Mouse (Mus musculus) thymus, adult 2 months (tissue): ENCODE results near the gene Pccb. TPM values are rescaled to one million over a fixed set of nuclear protein-coding genes. Genes with fewer than 3 reads are reported as not detected.

Source experiments
- DNase-seq: peaks from one replicate; pipeline ENCODE4 v3.0.0; 2021
- H3K27ac ChIP-seq: fragments of 200-500 bp; 2 replicates; pipeline ENCODE4 v1.5.1; 2012; ENCODE audit warnings: low read length, control low read depth; ENCODE audit not compliant: control insufficient read depth, insufficient read depth
- H3K27me3 ChIP-seq: fragments of 200-500 bp; 2 replicates; pipeline ENCODE4 v1.6.1; 2012; ENCODE audit warnings: mild to moderate bottlenecking, low read length, moderate library complexity, mixed read lengths; ENCODE audit not compliant: control insufficient read depth, insufficient read depth
- H3K36me3 ChIP-seq: fragments of 200-500 bp; 2 replicates; pipeline ENCODE4 v1.6.1; 2012; ENCODE audit warnings: mild to moderate bottlenecking, low read length, moderate library complexity; ENCODE audit not compliant: control insufficient read depth, insufficient read depth
- H3K4me1 ChIP-seq: fragments of 200-500 bp; replicated peaks from 2 replicates; pipeline ENCODE4 v1.6.1; 2012; ENCODE audit warnings: low read length; ENCODE audit not compliant: control insufficient read depth, insufficient read depth
- H3K4me3 ChIP-seq: fragments of 200-500 bp; 2 replicates; pipeline ENCODE4 v1.5.1; 2012; ENCODE audit warnings: mild to moderate bottlenecking, low read length, control low read depth, moderate library complexity; ENCODE audit not compliant: control insufficient read depth, insufficient read depth
- CTCF ChIP-seq: fragments of 200-500 bp; IDR thresholded peaks from 2 replicates; pipeline ENCODE4 v1.5.1; 2012; ENCODE audit warnings: mild to moderate bottlenecking, control low read depth, low read length, moderate library complexity, borderline replicate concordance; ENCODE audit not compliant: control insufficient read depth, poor library complexity, insufficient read depth; ENCODE audit errors: extremely low read depth
- POLR2A ChIP-seq: fragments of 200-500 bp; IDR thresholded peaks from 2 replicates; pipeline ENCODE4 v1.6.1; 2012; ENCODE audit warnings: mild to moderate bottlenecking, low read length, control low read depth, moderate library complexity; ENCODE audit not compliant: control insufficient read depth, poor library complexity, insufficient read depth; ENCODE audit errors: extremely low read depth
- WGBS: fragments of 180-500 bp; shearing (Covaris S2); methylation state at CpG from one replicate; pipeline ENCODE4 v1.1.7; 2018; 5-methylcytosine and 5-hydroxymethylcytosine counted together
- polyA plus RNA-seq: library from polyadenylated mRNA; depleted of rRNA; stranded (reverse); fragments of >200 nt; gene quantifications from 2 replicates; pipeline ENCODE4 v1.2.3, GENCODE M21; 2012

Pccb gene
- polyA plus RNA-seq, 1 experiment = 43.8 TPM

DNA sequence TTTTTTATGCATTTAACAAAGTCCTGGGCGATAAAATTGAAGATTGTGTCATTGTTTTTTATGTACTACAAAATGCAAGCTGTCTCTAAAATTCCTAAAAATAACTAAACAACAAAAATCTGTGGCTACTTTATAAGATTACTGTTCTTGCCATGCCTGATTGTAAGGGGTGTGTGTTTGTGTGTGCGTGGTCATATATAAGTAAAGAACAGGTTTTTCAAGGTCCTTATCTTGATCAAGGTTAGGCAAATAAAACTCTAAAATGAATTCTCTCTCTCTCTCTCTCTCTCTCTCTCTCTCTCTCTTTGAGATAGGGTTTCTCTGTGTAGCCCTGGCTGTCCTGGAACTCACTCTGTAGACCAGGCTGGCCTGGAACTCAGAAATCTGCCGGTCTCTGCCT lies 17.3 kb upstream of the Pccb start:
- WGBS = 96% methylated on average over 3 of the region's 3 CpGs
- Histone ChIP-seq H3K4me1 (no peaks in the 10 kb centered on the region), H3K27me3 (no peaks in the 10 kb centered on the region), H3K27ac (no peak overlapping the region), H3K36me3 (no peaks in the 10 kb centered on the region), H3K4me3 (no peak overlapping the region)
- no peak for DNase-seq
- TF ChIP-seq CTCF (no peak), POLR2A (no peak)

DNA sequence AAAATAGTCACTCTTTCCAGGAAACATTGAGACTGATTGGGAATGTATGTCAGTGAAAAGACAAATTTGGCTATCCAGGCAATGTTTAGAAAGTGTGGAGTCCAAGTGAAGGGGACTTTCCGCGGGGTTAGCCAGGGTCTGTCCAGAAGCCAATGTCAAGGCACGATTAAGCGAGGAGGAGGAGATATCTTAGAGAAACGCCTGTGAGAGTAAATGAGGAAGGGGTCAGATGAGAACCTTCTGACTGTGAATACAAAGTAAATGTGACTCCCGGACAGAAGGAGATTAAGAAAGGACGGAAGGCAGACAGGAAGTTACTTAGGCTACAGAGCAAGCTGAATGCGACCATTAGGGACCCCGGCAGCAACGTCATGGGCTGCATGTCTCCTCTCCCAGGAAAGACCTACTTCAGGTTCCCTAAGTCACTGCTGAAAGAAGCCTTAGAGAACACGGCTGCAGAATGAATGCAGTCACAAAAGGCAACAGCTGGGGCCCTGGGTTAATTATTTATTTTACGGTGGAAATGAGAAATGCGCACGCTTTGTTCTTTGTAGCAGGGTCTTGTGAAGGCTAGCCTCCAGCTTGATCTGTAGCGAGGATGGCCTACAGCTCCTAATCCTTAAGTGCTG lies 11.1 kb upstream of the Pccb start:
- H3K4me3 ChIP-seq = no peak overlapping the region
- 0 out of 2 replicates have a peak, but pooled peaks cover 2% of the 10 kb centered on the region for H3K4me1 ChIP-seq
- no peak overlapping the region for H3K27ac ChIP-seq
- no peaks in the 10 kb centered on the region for H3K27me3 ChIP-seq
- 42% methylated on average over 15 of the region's 15 CpGs for WGBS
- no peaks in the 10 kb centered on the region for H3K36me3 ChIP-seq
- no peak for DNase-seq
- TF ChIP-seq POLR2A (no peak), CTCF (no peak)

DNA sequence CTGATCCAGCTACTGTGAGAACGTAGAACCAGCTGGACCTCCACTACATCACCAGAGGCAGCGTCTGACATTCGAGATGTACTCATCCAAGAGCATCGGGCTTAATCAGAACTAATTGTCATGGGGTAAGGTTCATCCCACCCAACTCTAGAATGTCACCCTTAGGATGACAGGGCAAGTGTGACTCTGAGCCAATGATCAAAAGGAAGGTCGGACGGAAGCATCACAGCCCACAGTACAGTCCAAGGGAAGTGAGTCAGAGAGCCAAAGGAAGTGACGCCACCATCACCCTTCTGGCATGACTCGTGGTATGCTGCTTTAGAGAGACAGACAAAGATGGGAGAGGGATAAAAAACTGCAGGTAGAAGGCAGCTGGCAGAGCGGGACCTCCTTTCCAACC lies 7.6 kb upstream of the Pccb start:
- no peaks in the 10 kb centered on the region for H3K27me3 ChIP-seq
- TF ChIP-seq POLR2A (no peak), CTCF (no peak)
- H3K36me3 ChIP-seq = no peaks in the 10 kb centered on the region
- H3K4me1 ChIP-seq = 0 out of 2 replicates have a peak, but pooled peaks cover 2% of the 10 kb centered on the region
- WGBS = 80% methylated on average over 9 of the region's 9 CpGs
- H3K27ac ChIP-seq = no peak overlapping the region
- no peak overlapping the region for H3K4me3 ChIP-seq
- DNase-seq = no peak

DNA sequence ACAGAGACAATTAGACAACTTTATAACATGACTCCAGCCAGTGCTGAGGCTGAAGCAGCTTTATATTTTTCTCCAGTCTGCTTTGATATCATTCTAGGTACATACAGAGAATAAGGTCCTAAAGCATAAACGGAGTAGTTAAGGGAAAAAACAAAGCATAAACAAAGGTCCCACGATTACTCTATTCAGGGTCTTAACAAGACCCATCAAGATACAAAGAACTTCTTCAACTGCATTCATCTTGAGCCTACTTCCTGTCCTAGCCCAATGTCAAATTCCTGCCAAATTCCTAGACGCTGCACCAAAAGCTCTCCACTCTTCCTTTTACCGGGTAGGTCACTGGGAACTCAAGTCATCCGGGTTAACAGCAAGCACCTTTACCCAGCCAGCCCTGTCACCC lies 6.8 kb upstream of the Pccb start:
- Histone ChIP-seq H3K27ac (no peak overlapping the region), H3K4me1 (0 out of 2 replicates have a peak, but pooled peaks cover 2% of the 10 kb centered on the region), H3K36me3 (no peaks in the 10 kb centered on the region), H3K27me3 (no peaks in the 10 kb centered on the region), H3K4me3 (no peak overlapping the region)
- DNase-seq = no peak
- WGBS = 90% methylated on average over 5 of the region's 5 CpGs
- TF ChIP-seq POLR2A (no peak), CTCF (no peak)

DNA sequence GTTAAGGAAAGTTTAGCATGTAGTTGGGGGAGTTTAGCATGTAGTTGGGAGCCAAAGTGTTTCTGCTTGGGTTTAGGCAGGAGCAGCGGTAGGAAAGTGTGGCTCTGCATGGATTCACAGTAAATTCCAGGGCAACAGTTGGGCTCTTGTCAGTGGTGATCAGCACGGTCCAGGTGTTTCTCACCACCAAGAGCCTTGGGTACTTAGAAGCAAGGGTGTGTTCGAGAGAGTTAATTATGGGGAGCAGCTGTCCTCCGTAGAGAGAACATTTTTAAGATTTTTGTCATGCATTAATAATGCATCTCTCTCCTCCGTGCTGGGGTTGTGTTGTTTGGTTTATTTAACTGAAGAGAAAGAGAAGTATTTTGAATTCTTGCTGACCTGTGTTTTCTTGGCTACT lies 3.9 kb upstream of the Pccb start:
- Histone ChIP-seq H3K27ac (no peak overlapping the region), H3K36me3 (no peaks in the 10 kb centered on the region), H3K4me3 (no peak overlapping the region), H3K27me3 (no peaks in the 10 kb centered on the region), H3K4me1 (peaks cover 3% of the 10 kb centered on the region)
- DNase-seq = no peak
- 95% methylated on average over 5 of the region's 5 CpGs for WGBS
- no peak for TF ChIP-seq CTCF
- no peak for TF ChIP-seq POLR2A

DNA sequence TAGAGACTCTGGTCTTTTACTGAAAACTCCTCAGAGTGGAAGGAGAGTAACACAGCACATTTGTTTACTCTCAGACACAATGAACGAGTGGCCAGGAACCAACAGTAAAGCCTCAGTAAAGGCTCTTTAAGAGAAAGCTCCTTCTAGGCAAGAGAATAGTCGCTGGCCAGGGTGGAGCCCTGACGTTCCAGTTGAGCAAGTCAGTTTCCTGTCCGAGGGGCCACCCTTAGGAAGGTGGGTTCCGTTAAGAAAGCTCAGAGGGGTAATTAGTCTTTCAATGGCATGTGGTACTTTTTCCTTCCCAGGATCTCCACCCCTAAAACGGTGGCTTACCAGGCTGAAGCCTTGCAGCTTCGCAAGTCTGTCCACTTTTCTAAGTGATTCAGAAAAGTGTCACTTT lies 2.7 kb upstream of the Pccb start:
- Histone ChIP-seq H3K36me3 (no peaks in the 10 kb centered on the region), H3K27ac (no peak overlapping the region), H3K4me1 (peaks cover 3% of the 10 kb centered on the region), H3K4me3 (no peak overlapping the region), H3K27me3 (no peaks in the 10 kb centered on the region)
- 29% methylated on average over 7 of the region's 7 CpGs for WGBS
- DNase-seq = no peak
- no peak for TF ChIP-seq POLR2A
- no peak for TF ChIP-seq CTCF

DNA sequence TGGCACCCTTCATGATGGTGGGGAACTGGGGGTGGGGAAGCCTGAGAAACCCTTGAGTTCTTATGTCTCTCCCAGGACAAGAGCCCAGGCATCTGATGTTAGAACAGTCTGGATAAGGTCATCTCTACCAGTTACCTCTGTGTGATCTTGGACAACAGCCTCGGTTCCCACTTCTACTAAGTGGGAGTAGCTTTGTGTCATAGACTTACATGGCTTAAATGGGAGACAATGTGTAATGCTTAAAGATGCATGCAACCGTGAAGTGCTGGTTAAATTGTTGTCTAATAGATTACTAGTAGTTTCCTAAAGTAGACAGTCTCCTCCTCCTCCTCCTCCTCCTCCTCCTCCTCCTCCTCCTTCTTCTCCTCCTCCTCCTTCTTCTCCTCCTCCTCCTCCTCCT lies 2.2 kb upstream of the Pccb start:
- no peak overlapping the region for H3K27ac ChIP-seq
- 85% methylated on average over 2 of the region's 2 CpGs for WGBS
- H3K4me3 ChIP-seq = no peak overlapping the region
- peaks cover 3% of the 10 kb centered on the region for H3K4me1 ChIP-seq
- no peaks in the 10 kb centered on the region for H3K27me3 ChIP-seq
- DNase-seq = no peak
- TF ChIP-seq CTCF (no peak), POLR2A (no peak)
- H3K36me3 ChIP-seq = no peaks in the 10 kb centered on the region
